Mouse (Mus musculus) ES-Bruce4 (cell line): ENCODE measurements at regions not wholly inside any gene's neighbourhood (a gene's known extent, or its start where the extent isn't known, plus 50 kb on each side); places are given as distances from the start of the nearest gene placed in this dataset.

Experiments used
- CTCF ChIP-seq: IDR thresholded peaks from one replicate; pipeline ENCODE4 v1.8.1; 2011; ENCODE audit warnings: low read depth, low read length
- POLR2A ChIP-seq: IDR thresholded peaks from one replicate; pipeline ENCODE4 v1.8.1; 2011; ENCODE audit warnings: low read length; ENCODE audit not compliant: insufficient read depth

GRCm38 (mm10) chr8:91990952-91991351 is 189.1 kb upstream of the Irx3 start:
- TF ChIP-seq POLR2A: no peak
- TF ChIP-seq CTCF: no peak
